Comparison of ENCODE assay signal across 30 mouse cellular contexts in the genomic region with DNA sequence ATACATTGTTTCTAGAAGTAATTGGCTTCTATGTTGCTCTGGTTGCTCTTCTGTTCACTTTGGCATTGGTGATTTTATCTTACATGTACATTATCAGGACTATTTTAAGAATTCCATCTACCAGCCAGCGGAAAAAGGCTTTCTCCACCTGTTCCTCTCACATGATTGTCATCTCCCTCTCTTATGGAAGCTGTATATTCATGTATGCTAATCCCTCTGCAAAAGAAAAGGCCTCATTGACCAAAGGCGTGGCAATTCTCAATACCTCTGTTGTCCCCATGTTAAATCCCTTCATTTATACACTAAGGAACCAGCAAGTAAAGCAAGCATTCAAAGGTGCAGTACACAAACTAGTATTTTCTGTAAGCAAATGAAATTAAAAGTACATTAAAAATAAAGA. TPM values are rescaled to one million over a fixed set of nuclear protein-coding genes. Genes with fewer than 3 reads are reported as not detected.
DNase-seq lines count a peak whose midpoint lies in the region; ATAC-seq and TF ChIP-seq lines count a peak whose summit lies in the region.
"Had no signal": no experiment of that assay in that cellular context is flagged by ENCODE, and none has a peak within 500 bp of the region (broad histone marks: within the 10 kb centered on the region; RNA-seq: fewer than 3 reads in every experiment).

No protein-coding gene starts in this region.

- no peak for TF ChIP-seq POLR2A in bone marrow macrophage, adult 2 months (IDR thresholded peaks at IDR 0.05; ENCODE audit: borderline replicate concordance, low read depth, low read length)

- H3K36me3 ChIP-seq in midbrain, embryonic 11.5 days (ENCODE audit: control insufficient read depth, insufficient read depth, low read length), result no peaks in the 10 kb centered on the region
- no peaks in the 10 kb centered on the region for H3K36me3 ChIP-seq in midbrain, embryonic 10.5 days
- H3K36me3 ChIP-seq in midbrain, embryonic 13.5 days, result no peaks in the 10 kb centered on the region
- H3K36me3 ChIP-seq in midbrain, embryonic 16.5 days (ENCODE audit: control insufficient read depth, insufficient read depth, low read length), result no peaks in the 10 kb centered on the region
- H3K36me3 ChIP-seq: embryonic facial prominence, embryonic 10.5 days; embryonic facial prominence, embryonic 12.5 days; forebrain, embryonic 15.5 days; G1E had no signal

- H3K27me3 ChIP-seq in midbrain, embryonic 11.5 days (ENCODE audit: control insufficient read depth, insufficient read depth, low read length), result no peaks in the 10 kb centered on the region
- H3K27me3 ChIP-seq in midbrain, embryonic 10.5 days (ENCODE audit: low read depth, poor library complexity, severe bottlenecking), result no peaks in the 10 kb centered on the region
- no peaks in the 10 kb centered on the region for H3K27me3 ChIP-seq in midbrain, embryonic 13.5 days
- H3K27me3 ChIP-seq in midbrain, embryonic 16.5 days (ENCODE audit: control insufficient read depth, insufficient read depth, low read depth, low read length), result no peaks in the 10 kb centered on the region
- H3K27me3 ChIP-seq: CH12.LX; embryonic facial prominence, embryonic 12.5 days; forebrain, embryonic 13.5 days; forebrain, embryonic 15.5 days; Patski had no signal

- H3K27ac ChIP-seq in midbrain, embryonic 11.5 days (ENCODE audit: low read depth, low read length), result no peak overlapping the region
- H3K27ac ChIP-seq in midbrain, embryonic 10.5 days (replicated peaks), result no peak overlapping the region
- no peak overlapping the region for H3K27ac ChIP-seq in midbrain, embryonic 13.5 days
- no peak overlapping the region for H3K27ac ChIP-seq in midbrain, embryonic 16.5 days (ENCODE audit: low read length)
- H3K27ac ChIP-seq in bone marrow macrophage, adult 2 months (ENCODE audit: insufficient read depth, low read depth, low read length), result peak overlapping the region; percentile 67
- H3K27ac ChIP-seq: embryonic facial prominence, embryonic 10.5 days; embryonic facial prominence, embryonic 12.5 days; forebrain, embryonic 13.5 days; forebrain, embryonic 15.5 days had no signal

- no peaks in the 10 kb centered on the region for H3K9me3 ChIP-seq in midbrain, embryonic 11.5 days (ENCODE audit: control insufficient read depth, low read length)
- H3K9me3 ChIP-seq in midbrain, embryonic 10.5 days (replicated peaks), result no peaks in the 10 kb centered on the region
- no peaks in the 10 kb centered on the region for H3K9me3 ChIP-seq in midbrain, embryonic 13.5 days
- H3K9me3 ChIP-seq in midbrain, embryonic 16.5 days (replicated peaks; ENCODE audit: control insufficient read depth, low read length, poor library complexity, severe bottlenecking), result no peaks in the 10 kb centered on the region
- H3K9me3 ChIP-seq: embryonic facial prominence, embryonic 10.5 days; embryonic facial prominence, embryonic 12.5 days; forebrain, embryonic 13.5 days; forebrain, embryonic 15.5 days; G1E had no signal

- TF ChIP-seq CTCF in bone marrow macrophage, adult 2 months (IDR thresholded peaks at IDR 0.05; ENCODE audit: low read depth, low read length), result no peak

- H3K4me1 ChIP-seq in midbrain, embryonic 11.5 days (ENCODE audit: control insufficient read depth, insufficient read depth, low read length), result no peaks in the 10 kb centered on the region
- no peaks in the 10 kb centered on the region for H3K4me1 ChIP-seq in midbrain, embryonic 10.5 days
- peaks cover 5% of the 10 kb centered on the region for H3K4me1 ChIP-seq in midbrain, embryonic 13.5 days (replicated peaks)
- no peaks in the 10 kb centered on the region for H3K4me1 ChIP-seq in midbrain, embryonic 16.5 days (ENCODE audit: control insufficient read depth, insufficient read depth, low read length)
- peaks cover 10% of the 10 kb centered on the region for H3K4me1 ChIP-seq in bone marrow macrophage, adult 2 months (ENCODE audit: control insufficient read depth, insufficient read depth, low read length)
- H3K4me1 ChIP-seq: embryonic facial prominence, embryonic 10.5 days; embryonic facial prominence, embryonic 12.5 days; forebrain, embryonic 13.5 days; forebrain, embryonic 15.5 days had no signal

- DNase-seq in midbrain, embryonic 11.5 days (ENCODE audit: low spot score, missing footprints), result peak; percentile 85
- DNase-seq in midbrain, embryonic 10.5 days (ENCODE audit: low spot score), result no peak
- DNase-seq: adrenal gland, adult 8-10 months; adrenal gland, postnatal 14 days; adrenal gland, postnatal 36 days; B cell, adult 2 months; cerebellum, adult 11-12 months; cerebellum, adult 2 months; cerebellum, adult 9-10 months; cerebellum, postnatal 10 days; cerebellum, postnatal 25 days; forebrain, postnatal 0 days had no signal

- no peak overlapping the region for H3K9ac ChIP-seq in midbrain, embryonic 11.5 days (ENCODE audit: low read length)
- H3K9ac ChIP-seq in midbrain, embryonic 13.5 days (replicated peaks), result no peak overlapping the region
- H3K9ac ChIP-seq in midbrain, embryonic 16.5 days (ENCODE audit: low read depth, low read length), result no peak overlapping the region
- H3K9ac ChIP-seq: embryonic facial prominence, embryonic 12.5 days; forebrain, embryonic 13.5 days; forebrain, embryonic 15.5 days; forebrain, postnatal 0 days had no signal

- WGBS in midbrain, embryonic 11.5 days, result 48% methylated on average over 2 of the region's 2 CpGs
- WGBS in midbrain, embryonic 10.5 days, result 67% methylated on average over 2 of the region's 2 CpGs
- 32% methylated on average over 2 of the region's 2 CpGs for WGBS in midbrain, embryonic 13.5 days
- 26% methylated on average over 2 of the region's 2 CpGs for WGBS in midbrain, embryonic 16.5 days

- no peak overlapping the region for H3K4me2 ChIP-seq in midbrain, embryonic 11.5 days
- no peak overlapping the region for H3K4me2 ChIP-seq in midbrain, embryonic 13.5 days (replicated peaks)
- H3K4me2 ChIP-seq in midbrain, embryonic 16.5 days (ENCODE audit: low read length), result no peak overlapping the region
- H3K4me2 ChIP-seq: embryonic facial prominence, embryonic 12.5 days; forebrain, embryonic 13.5 days; forebrain, embryonic 15.5 days had no signal

- no peak overlapping the region for H3K4me3 ChIP-seq in midbrain, embryonic 11.5 days (ENCODE audit: low read depth, low read length)
- H3K4me3 ChIP-seq in midbrain, embryonic 10.5 days, result no peak overlapping the region
- no peak overlapping the region for H3K4me3 ChIP-seq in midbrain, embryonic 13.5 days (replicated peaks)
- H3K4me3 ChIP-seq in midbrain, embryonic 16.5 days (ENCODE audit: low read depth, low read length), result no peak overlapping the region
- H3K4me3 ChIP-seq in bone marrow macrophage, adult 2 months (ENCODE audit: insufficient read depth, low read length), result no peak overlapping the region
- H3K4me3 ChIP-seq: embryonic facial prominence, embryonic 10.5 days; embryonic facial prominence, embryonic 12.5 days; erythroblast, embryonic 14.5 days; forebrain, embryonic 13.5 days; forebrain, embryonic 15.5 days had no signal

- ATAC-seq in midbrain, embryonic 11.5 days (ENCODE audit: low FRiP score), result peak; percentile 76
- 0 out of 2 replicates have a peak, but pooled peaks have one; percentile 53 for ATAC-seq in midbrain, embryonic 13.5 days
- ATAC-seq in midbrain, embryonic 16.5 days, result no peak
- no peak for ATAC-seq in erythroid progenitor cell, adult 5-6 weeks (replicated peaks; ENCODE audit: low FRiP score, poor library complexity, severe bottlenecking)
- ATAC-seq: activated CD4-positive, CD25-positive, alpha-beta regulatory T cell, adult 4 months; CD4-positive, CD25-positive, alpha-beta regulatory T cell, adult 4 months; forebrain, embryonic 13.5 days; forebrain, embryonic 15.5 days; forebrain, postnatal 0 days; Patski had no signal

RNA-seq across cellular contexts. Expression of gene Olfr788, which starts 2.5 kb away (rescaled TPM):
- not detected in 2 replicates for polyA plus RNA-seq in midbrain, embryonic 11.5 days (2014; fragmentation: Nextera tagmentation; extraction: Ambion mirVana)
- polyA plus RNA-seq in midbrain, embryonic 10.5 days (2016; fragmentation: Nextera tagmentation; extraction: Ambion mirVana), result not detected in 2 replicates
- not detected in 2 replicates for polyA plus RNA-seq in midbrain, embryonic 13.5 days (2015; fragmentation: Nextera tagmentation; extraction: Ambion mirVana)
- polyA plus RNA-seq in midbrain, embryonic 16.5 days (2015; fragmentation: Nextera tagmentation; extraction: Ambion mirVana), result not detected in 2 replicates
- not detected in 2 replicates for polyA plus RNA-seq in bone marrow macrophage, adult 2 months (2012; ENCODE audit: insufficient read depth, insufficient read length, missing spikeins)
- not detected in 2 replicates for total RNA-seq in erythroid progenitor cell, adult 5-6 weeks (2015; ENCODE audit: low replicate concordance)
- not detected in 2 replicates for total RNA-seq in erythroid progenitor cell, adult 5-6 weeks (2017; ENCODE audit: low replicate concordance)
- total RNA-seq: adrenal gland, adult 18-20 months; adrenal gland, adult 8-10 months; adrenal gland, postnatal 14 days; adrenal gland, postnatal 36 days; CH12.LX; forebrain, postnatal 0 days had no signal
- polyA plus RNA-seq: activated CD4-positive, CD25-positive, alpha-beta regulatory T cell, adult 4 months; CD4-positive, CD25-positive, alpha-beta regulatory T cell, adult 4 months; cerebellum, adult 2 months; cortical plate, adult 2 months; embryonic facial prominence, embryonic 10.5 days; embryonic facial prominence, embryonic 12.5 days; embryonic facial prominence, embryonic 14.5 days; erythroblast, embryonic 14.5 days; forebrain, embryonic 11.5 days; forebrain, embryonic 13.5 days; forebrain, embryonic 15.5 days; forebrain, postnatal 0 days; G1E; Patski had no signal

RNA-seq across cellular contexts. Expression of gene Olfr789, which starts 11.3 kb away (rescaled TPM):
- not detected in 2 replicates for polyA plus RNA-seq in midbrain, embryonic 11.5 days (2014; fragmentation: Nextera tagmentation; extraction: Ambion mirVana)
- polyA plus RNA-seq in midbrain, embryonic 10.5 days (2016; fragmentation: Nextera tagmentation; extraction: Ambion mirVana), result not detected in 2 replicates
- not detected in 2 replicates for polyA plus RNA-seq in midbrain, embryonic 13.5 days (2015; fragmentation: Nextera tagmentation; extraction: Ambion mirVana)
- polyA plus RNA-seq in midbrain, embryonic 16.5 days (2015; fragmentation: Nextera tagmentation; extraction: Ambion mirVana), result not detected in 2 replicates
- polyA plus RNA-seq in bone marrow macrophage, adult 2 months (2012; ENCODE audit: insufficient read depth, insufficient read length, missing spikeins), result not detected in 2 replicates
- not detected in 2 replicates for total RNA-seq in erythroid progenitor cell, adult 5-6 weeks (2015; ENCODE audit: low replicate concordance)
- total RNA-seq in erythroid progenitor cell, adult 5-6 weeks (2017; ENCODE audit: low replicate concordance), result not detected in 2 replicates
- total RNA-seq: adrenal gland, adult 18-20 months; adrenal gland, adult 8-10 months; adrenal gland, postnatal 14 days; adrenal gland, postnatal 36 days; CH12.LX; forebrain, postnatal 0 days had no signal
- polyA plus RNA-seq: activated CD4-positive, CD25-positive, alpha-beta regulatory T cell, adult 4 months; CD4-positive, CD25-positive, alpha-beta regulatory T cell, adult 4 months; cerebellum, adult 2 months; cortical plate, adult 2 months; embryonic facial prominence, embryonic 10.5 days; embryonic facial prominence, embryonic 12.5 days; embryonic facial prominence, embryonic 14.5 days; erythroblast, embryonic 14.5 days; forebrain, embryonic 11.5 days; forebrain, embryonic 13.5 days; forebrain, embryonic 15.5 days; forebrain, postnatal 0 days; G1E; Patski had no signal

RNA-seq across cellular contexts. Expression of gene Olfr787, which starts 11.6 kb away (rescaled TPM):
- not detected in 2 replicates for polyA plus RNA-seq in midbrain, embryonic 11.5 days (2014; fragmentation: Nextera tagmentation; extraction: Ambion mirVana)
- not detected in 2 replicates for polyA plus RNA-seq in midbrain, embryonic 10.5 days (2016; fragmentation: Nextera tagmentation; extraction: Ambion mirVana)
- not detected in 2 replicates for polyA plus RNA-seq in midbrain, embryonic 13.5 days (2015; fragmentation: Nextera tagmentation; extraction: Ambion mirVana)
- not detected in 2 replicates for polyA plus RNA-seq in midbrain, embryonic 16.5 days (2015; fragmentation: Nextera tagmentation; extraction: Ambion mirVana)
- polyA plus RNA-seq in bone marrow macrophage, adult 2 months (2012; ENCODE audit: insufficient read depth, insufficient read length, missing spikeins), result not detected in 2 replicates
- not detected in 2 replicates for total RNA-seq in erythroid progenitor cell, adult 5-6 weeks (2015; ENCODE audit: low replicate concordance)
- not detected in 2 replicates for total RNA-seq in erythroid progenitor cell, adult 5-6 weeks (2017; ENCODE audit: low replicate concordance)
- total RNA-seq: adrenal gland, adult 18-20 months; adrenal gland, adult 8-10 months; adrenal gland, postnatal 14 days; adrenal gland, postnatal 36 days; CH12.LX; forebrain, postnatal 0 days had no signal
- polyA plus RNA-seq: cerebellum, adult 2 months; cortical plate, adult 2 months; embryonic facial prominence, embryonic 10.5 days; embryonic facial prominence, embryonic 12.5 days; embryonic facial prominence, embryonic 14.5 days; erythroblast, embryonic 14.5 days; forebrain, embryonic 11.5 days; forebrain, embryonic 13.5 days; forebrain, embryonic 15.5 days; forebrain, postnatal 0 days; G1E; Patski had no signal

RNA-seq across cellular contexts. Expression of gene Olfr790, which starts 25.0 kb away (rescaled TPM):
- not detected in 2 replicates for polyA plus RNA-seq in midbrain, embryonic 11.5 days (2014; fragmentation: Nextera tagmentation; extraction: Ambion mirVana)
- not detected in 2 replicates for polyA plus RNA-seq in midbrain, embryonic 10.5 days (2016; fragmentation: Nextera tagmentation; extraction: Ambion mirVana)
- not detected in 2 replicates for polyA plus RNA-seq in midbrain, embryonic 13.5 days (2015; fragmentation: Nextera tagmentation; extraction: Ambion mirVana)
- polyA plus RNA-seq in midbrain, embryonic 16.5 days (2015; fragmentation: Nextera tagmentation; extraction: Ambion mirVana), result not detected in 2 replicates
- polyA plus RNA-seq in bone marrow macrophage, adult 2 months (2012; ENCODE audit: insufficient read depth, insufficient read length, missing spikeins), result not detected in 2 replicates
- total RNA-seq in erythroid progenitor cell, adult 5-6 weeks (2015; ENCODE audit: low replicate concordance), result not detected in 2 replicates
- not detected in 2 replicates for total RNA-seq in erythroid progenitor cell, adult 5-6 weeks (2017; ENCODE audit: low replicate concordance)
- total RNA-seq: adrenal gland, adult 18-20 months; adrenal gland, adult 8-10 months; adrenal gland, postnatal 14 days; adrenal gland, postnatal 36 days; CH12.LX; forebrain, postnatal 0 days had no signal
- polyA plus RNA-seq: activated CD4-positive, CD25-positive, alpha-beta regulatory T cell, adult 4 months; CD4-positive, CD25-positive, alpha-beta regulatory T cell, adult 4 months; cerebellum, adult 2 months; cortical plate, adult 2 months; embryonic facial prominence, embryonic 10.5 days; embryonic facial prominence, embryonic 12.5 days; embryonic facial prominence, embryonic 14.5 days; erythroblast, embryonic 14.5 days; forebrain, embryonic 11.5 days; forebrain, embryonic 13.5 days; forebrain, embryonic 15.5 days; forebrain, postnatal 0 days; G1E; Patski had no signal

RNA-seq across cellular contexts. Expression of gene Olfr786, which starts 46.1 kb away (rescaled TPM):
- polyA plus RNA-seq in midbrain, embryonic 11.5 days (2014; fragmentation: Nextera tagmentation; extraction: Ambion mirVana), result not detected in 2 replicates
- not detected in 2 replicates for polyA plus RNA-seq in midbrain, embryonic 10.5 days (2016; fragmentation: Nextera tagmentation; extraction: Ambion mirVana)
- polyA plus RNA-seq in midbrain, embryonic 13.5 days (2015; fragmentation: Nextera tagmentation; extraction: Ambion mirVana), result not detected in 2 replicates
- not detected in 2 replicates for polyA plus RNA-seq in midbrain, embryonic 16.5 days (2015; fragmentation: Nextera tagmentation; extraction: Ambion mirVana)
- not detected in 2 replicates for polyA plus RNA-seq in bone marrow macrophage, adult 2 months (2012; ENCODE audit: insufficient read depth, insufficient read length, missing spikeins)
- total RNA-seq in erythroid progenitor cell, adult 5-6 weeks (2015; ENCODE audit: low replicate concordance), result not detected in 2 replicates
- not detected in 2 replicates for total RNA-seq in erythroid progenitor cell, adult 5-6 weeks (2017; ENCODE audit: low replicate concordance)
- total RNA-seq: adrenal gland, adult 18-20 months; adrenal gland, adult 8-10 months; adrenal gland, postnatal 14 days; adrenal gland, postnatal 36 days; CH12.LX; forebrain, postnatal 0 days; G1E had no signal
- polyA plus RNA-seq: activated CD4-positive, CD25-positive, alpha-beta regulatory T cell, adult 4 months; CD4-positive, CD25-positive, alpha-beta regulatory T cell, adult 4 months; cerebellum, adult 2 months; cortical plate, adult 2 months; embryonic facial prominence, embryonic 10.5 days; embryonic facial prominence, embryonic 12.5 days; embryonic facial prominence, embryonic 14.5 days; erythroblast, embryonic 14.5 days; forebrain, embryonic 11.5 days; forebrain, embryonic 13.5 days; forebrain, embryonic 15.5 days; forebrain, postnatal 0 days; G1E; Patski had no signal

Comparison
In these comparisons a context has a peak if more than half of its experiments do, and no peak if none do; other contexts are left out.
1. ATAC-seq: peak in midbrain, embryonic 11.5 days (single experiment) and midbrain, embryonic 13.5 days (single experiment); none in midbrain, embryonic 16.5 days (single experiment) and erythroid progenitor cell, adult 5-6 weeks (single experiment).